Mouse (Mus musculus): ENCODE data around the gene Alox12e.

Alox12e gene

GRCm38 (mm10) chr11:70285686-70286085 is 36.7 kb downstream of the Alox12e start:
- no peak for DNase-seq (ENCODE audit: low read depth, low spot score)

GRCm38 (mm10) chr11:70284757-70285156 is 37.7 kb downstream of the Alox12e start:
- peak; percentile 44 for DNase-seq (ENCODE audit: low read depth, low spot score)

- no peak for DNase-seq (ENCODE audit: low read depth, low spot score)
Measured at GRCm38 (mm10) chr11:70283666-70284065, 38.8 kb downstream of the Alox12e start.

GRCm38 (mm10) chr11:70280441-70280840 is 42.0 kb downstream of the Alox12e start:
- DNase-seq (ENCODE audit: low read depth, low spot score) = no peak

- DNase-seq (ENCODE audit: low read depth, low spot score) = no peak
Measured at GRCm38 (mm10) chr11:70278961-70279360, 43.5 kb downstream of the Alox12e start.

GRCm38 (mm10) chr11:70271641-70272040 is 50.8 kb downstream of the Alox12e start:
- peak; percentile 9 for DNase-seq (ENCODE audit: low read depth, low spot score)

GRCm38 (mm10) chr11:70266405-70266804 is 56.0 kb downstream of the Alox12e start:
- DNase-seq (ENCODE audit: low read depth, low spot score) = no peak

- no peak for DNase-seq (ENCODE audit: low read depth, low spot score)
Measured at GRCm38 (mm10) chr11:70265819-70266218, 56.6 kb downstream of the Alox12e start.

Measured in 3T3-L1 (cell line).